Mouse (Mus musculus) cerebellum, postnatal 10 days (tissue): ENCODE measurements around the gene Cdpf1.

ENCODE experiments used
- DNase-seq, 2 experiments: peaks; one replicate each; pipeline ENCODE4 v3.0.0; 2021; ENCODE audit warnings: mixed read lengths in 2 of 2

The Cdpf1 gene

GRCm38 (mm10) chr15:85811535-85812277 lies at the start of gene Cdpf1:
Gene Cdpf1, minus strand, starts transcription at chr15:85811697.
- DNase-seq: peak; percentile 100

- DNase-seq: peak; percentile 94 to 96
Observed at GRCm38 (mm10) chr15:85859490-85860031, 48.1 kb upstream of the Cdpf1 start, which contains the start of gene Gtse1. Gene Gtse1, plus strand, starts transcription at chr15:85859745.

DNA sequence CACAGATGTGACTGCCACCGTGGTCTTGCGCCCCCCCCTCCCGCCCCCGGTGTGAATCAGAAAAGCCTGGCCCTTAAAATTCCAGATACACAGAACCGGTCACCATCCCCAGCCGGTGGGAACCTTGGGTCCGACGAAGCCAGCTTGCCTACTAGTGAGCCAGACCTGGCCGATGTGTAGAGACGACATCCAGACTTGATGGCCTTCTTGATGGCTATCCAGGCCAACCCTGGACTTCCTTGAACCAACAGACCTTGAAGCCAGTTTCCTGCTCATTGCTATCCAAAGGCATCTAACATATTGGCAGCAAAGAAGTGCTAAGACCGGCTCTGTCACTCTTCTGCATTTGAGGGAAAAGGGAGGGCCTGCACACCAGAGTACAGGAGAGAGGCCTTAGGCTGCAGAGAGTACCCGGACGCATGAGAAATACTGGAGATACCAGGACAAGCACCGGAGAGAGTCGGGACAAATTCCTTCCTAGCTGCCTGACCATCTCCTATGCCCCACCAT lies 47.5 kb upstream of the Cdpf1 start:
- peak in 1 of 2 experiments; percentile 41 for DNase-seq

DNA sequence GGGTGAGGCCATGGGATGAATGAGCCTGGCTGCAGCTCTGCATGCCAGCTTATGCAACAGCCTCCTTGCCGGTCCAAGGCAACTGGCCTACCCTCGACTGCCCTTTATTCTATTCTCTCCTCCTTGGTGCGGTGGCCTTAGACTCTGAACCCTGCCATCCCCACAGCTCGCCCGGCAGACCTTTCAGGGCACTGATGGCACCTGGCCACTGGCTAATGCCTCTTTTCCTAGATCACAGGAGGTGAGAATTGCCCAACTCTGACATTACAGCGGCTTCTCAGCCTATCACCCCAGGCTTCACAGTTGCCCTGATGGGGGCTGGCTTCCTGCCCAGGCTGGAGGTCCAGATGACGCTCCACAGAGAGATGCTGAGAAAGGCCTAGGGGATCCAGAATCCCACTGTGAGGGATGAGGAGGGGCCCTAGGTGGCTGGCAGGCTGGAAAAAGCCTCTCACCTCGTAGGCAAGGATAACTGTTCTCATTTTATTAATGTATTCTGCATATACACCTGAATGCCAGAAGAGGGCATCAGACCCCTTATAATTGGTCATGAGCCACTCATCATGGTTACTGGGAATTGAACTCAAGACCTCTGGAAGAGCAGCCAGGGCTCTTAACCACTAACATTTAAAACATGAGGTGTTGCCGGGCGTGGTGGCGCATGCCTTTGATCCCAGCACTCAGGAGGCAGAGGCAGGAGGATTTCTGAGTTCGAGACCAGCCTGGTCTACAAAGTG lies 40.3 kb upstream of the Cdpf1 start:
- DNase-seq: peak; percentile 55 to 67

- DNase-seq: peak; percentile 51 to 58
Observed at GRCm38 (mm10) chr15:85845071-85845470, 33.6 kb upstream of the Cdpf1 start.

DNA sequence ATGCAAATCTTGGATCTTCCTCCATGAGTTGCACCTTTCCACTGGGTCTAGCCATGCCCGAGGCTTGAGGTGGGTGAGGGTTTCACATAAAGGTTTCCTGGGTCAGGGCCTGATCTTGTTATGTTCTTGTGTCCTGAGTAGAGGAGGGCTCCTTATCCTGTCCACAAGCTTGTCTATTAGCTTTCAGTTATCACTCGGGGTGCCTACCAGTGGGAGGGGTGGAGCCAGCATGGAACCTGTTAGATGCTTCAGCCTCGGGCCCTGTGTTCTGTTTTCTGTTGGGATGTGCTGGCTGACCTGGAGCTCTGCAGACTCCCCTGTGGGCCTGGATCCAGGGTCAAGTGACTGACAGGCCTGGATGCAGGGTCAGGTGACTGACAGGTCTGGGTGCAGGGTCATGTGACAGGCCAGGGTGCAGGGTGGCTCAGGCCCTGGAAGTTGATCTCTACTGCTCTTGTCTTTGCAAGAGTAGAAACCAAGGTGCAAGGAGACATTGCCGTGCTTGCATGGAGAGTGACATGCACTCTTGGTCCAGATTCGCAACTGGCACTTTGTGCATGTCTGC lies 30.4 kb upstream of the Cdpf1 start:
- DNase-seq: no peak

DNA sequence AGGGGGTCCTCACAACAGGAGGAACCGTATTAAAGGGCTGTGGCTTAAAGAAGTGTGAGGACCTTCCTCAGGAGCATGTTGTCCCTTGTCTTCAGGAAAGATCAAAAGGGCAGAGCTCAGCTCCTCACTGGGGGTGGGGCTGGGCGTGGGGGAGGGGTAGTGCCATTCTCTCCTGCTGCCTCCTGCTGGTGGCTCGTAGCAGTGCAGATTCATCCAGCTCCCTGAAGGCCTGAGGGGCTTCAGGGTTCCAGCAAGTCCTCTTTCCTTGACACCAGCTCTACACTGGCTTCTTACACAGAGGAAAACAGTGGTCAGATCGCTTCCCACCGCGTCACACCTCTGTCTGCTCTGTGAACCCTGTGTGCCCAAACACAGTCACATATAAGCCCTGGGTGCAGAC lies 29.5 kb upstream of the Cdpf1 start:
- peak; percentile 56 to 68 for DNase-seq

DNA sequence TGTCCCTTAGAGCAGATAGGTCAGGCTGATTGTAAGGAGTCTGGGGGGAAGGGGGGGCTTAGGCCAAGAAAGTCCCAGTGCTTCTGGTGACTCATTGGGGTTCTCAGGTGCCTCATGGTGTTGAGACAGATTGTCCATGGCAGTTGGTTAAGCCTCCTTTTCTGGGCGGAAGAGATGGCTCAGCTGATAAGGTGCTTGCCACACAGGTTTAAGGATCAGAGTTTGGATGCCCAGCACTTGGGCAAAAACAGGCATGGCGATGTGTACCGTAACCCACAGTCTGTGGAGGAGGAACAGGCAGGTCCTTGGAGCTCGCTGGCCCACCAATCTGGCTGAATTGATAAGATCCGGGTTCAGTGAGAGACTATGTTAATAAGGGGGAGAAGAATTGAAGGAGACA lies 25.4 kb upstream of the Cdpf1 start:
- no peak for DNase-seq

GRCm38 (mm10) chr15:85835335-85835734 lies 23.8 kb upstream of the Cdpf1 start:
- peak; percentile 11 to 33 for DNase-seq

DNA sequence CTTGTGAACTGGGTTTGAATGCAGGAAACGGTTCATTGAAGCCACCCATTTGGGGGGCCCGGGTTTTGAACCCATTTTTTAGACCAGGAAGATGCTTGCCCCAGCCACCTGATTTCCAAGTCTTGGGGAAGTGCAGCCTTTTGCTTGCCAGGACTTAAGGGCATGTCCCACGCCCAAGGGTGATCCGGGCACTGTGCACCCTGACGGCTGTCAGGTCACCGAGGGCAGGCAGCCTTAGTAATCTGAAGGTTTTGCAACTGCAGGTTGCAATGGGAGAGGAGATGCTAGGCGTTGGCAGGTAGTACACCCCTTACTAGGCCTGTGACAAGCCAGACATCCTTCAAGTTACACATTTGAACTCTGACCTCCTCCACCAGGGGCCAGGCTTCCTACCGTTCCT lies 21.1 kb upstream of the Cdpf1 start:
- DNase-seq: peak in 1 of 2 experiments; percentile 11

DNA sequence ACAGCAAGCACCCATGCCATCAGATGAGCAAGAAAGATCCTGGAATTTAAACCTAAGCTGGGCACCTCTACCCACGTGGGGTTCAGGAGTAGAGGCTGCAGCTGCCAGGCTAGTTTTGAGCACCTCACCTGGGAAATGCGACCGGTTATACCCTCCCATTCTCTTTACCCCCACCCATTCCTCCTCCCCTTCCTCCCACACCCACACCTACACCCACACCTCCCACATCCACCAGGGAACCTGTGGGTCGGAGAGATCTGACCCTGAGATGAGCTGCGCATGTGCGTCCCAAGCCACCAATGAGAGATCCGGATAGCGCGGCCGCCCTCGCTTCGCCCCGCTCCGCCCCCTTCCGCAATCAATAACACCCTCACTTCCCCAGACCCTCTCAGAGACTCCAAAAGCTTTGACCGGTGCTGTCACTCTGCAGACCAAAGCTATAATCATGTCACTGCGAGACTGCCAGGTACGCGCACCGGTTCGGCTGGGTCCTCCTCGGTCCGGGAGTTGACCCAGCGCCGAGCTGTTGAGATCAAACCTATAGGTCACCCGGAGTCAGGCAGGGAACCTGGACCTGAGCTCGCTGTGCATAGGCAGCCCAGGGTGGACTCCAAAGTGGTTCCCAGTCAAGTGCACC lies 20.6 kb upstream of the Cdpf1 start, which contains the start of gene Ttc38:
Gene Ttc38, plus strand, starts transcription at position 353 of the 637 bp plus-strand sequence.
- peak; percentile 88 to 92 for DNase-seq

DNA sequence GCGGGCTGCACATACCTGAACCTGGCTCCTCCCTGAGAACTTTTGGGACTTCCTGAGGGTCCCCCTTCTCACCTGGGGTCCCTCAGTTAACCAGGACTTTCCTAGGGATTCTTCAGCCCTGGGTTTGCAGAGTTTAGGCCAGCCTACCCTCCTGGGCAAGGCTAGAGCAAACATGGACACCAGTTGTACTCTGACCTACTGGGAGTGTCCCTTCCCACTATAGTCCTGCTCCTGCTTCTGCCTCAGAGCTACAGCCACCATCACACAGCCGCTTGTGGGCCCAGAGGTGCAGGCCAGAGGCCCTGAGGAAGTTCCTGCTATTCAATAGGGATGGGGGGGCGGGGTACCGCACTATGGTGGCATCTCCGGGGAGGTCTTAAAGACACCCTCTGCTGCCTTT lies 18.0 kb upstream of the Cdpf1 start:
- DNase-seq: no peak

- no peak for DNase-seq
Observed at GRCm38 (mm10) chr15:85828071-85828470, 16.6 kb upstream of the Cdpf1 start.

GRCm38 (mm10) chr15:85826676-85827075 lies 15.2 kb upstream of the Cdpf1 start:
- no peak for DNase-seq

- DNase-seq: peak in 1 of 2 experiments; percentile 45
Observed at GRCm38 (mm10) chr15:85822011-85822359, 10.5 kb upstream of the Cdpf1 start.

GRCm38 (mm10) chr15:85821203-85822010 lies 9.9 kb upstream of the Cdpf1 start, which contains the start of gene Pkdrej:
Gene Pkdrej, minus strand, starts transcription at chr15:85821734.
- DNase-seq: peak; percentile 58 to 60

- no peak for DNase-seq
Observed at GRCm38 (mm10) chr15:85813428-85813827, 1.9 kb upstream of the Cdpf1 start.

DNA sequence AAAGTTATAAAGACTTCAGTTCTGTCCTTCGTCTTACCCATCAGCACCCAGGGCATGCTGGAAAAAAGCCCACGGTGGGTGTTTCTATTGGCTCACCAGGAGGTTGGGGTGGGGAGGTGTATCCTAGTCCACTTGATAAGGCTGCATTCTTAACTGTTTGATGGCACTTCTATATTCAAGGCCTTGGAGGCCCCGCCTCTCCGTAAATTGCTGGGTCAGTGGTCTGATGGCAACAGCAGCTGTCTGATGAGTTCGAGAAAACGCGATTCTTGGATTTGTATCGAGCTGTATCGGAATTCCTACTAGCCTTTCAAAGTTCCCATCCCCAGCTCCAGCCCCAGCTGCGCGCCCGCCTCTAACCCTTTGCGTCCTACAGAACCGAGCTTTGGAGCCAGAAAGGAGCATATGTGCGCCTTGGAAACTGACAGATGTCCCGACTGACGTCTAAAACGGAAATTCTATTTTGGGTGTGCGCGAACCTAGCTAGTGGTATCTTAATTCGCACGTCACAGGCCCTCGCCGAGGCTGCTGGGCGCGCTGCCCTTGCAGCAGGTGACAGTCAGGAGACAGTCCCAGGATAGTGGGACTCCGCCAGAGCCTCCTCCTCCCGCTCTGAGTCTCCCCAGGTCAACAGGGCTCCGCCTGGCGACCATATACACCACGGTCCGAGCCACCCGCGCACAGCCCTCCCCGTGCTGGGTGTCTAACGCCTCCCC lies 533 bp downstream of the Cdpf1 start:
- DNase-seq: peak; percentile 87 to 88

GRCm38 (mm10) chr15:85810462-85810805 lies 1.1 kb downstream of the Cdpf1 start:
- no peak for DNase-seq

DNA sequence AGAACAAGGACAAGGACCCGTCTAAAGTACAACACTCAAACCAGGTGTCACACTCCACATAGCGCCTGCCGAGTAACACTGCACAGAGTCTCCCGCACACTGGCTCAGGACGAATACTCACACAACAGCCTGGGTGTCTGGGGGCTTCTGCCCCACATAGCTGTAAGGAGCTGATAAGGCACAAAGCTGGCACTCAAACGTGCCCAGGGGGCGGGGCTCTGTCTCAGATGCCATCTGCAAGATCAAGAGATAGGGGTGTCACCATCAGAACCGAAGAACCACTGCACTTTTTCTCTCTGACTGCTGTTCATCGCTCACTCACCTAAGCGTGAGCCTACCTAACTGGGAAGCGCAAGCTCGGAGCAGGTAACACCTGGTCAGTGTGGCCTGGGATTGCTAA lies 2.4 kb downstream of the Cdpf1 start:
- peak in 1 of 2 experiments; percentile 21 for DNase-seq

DNA sequence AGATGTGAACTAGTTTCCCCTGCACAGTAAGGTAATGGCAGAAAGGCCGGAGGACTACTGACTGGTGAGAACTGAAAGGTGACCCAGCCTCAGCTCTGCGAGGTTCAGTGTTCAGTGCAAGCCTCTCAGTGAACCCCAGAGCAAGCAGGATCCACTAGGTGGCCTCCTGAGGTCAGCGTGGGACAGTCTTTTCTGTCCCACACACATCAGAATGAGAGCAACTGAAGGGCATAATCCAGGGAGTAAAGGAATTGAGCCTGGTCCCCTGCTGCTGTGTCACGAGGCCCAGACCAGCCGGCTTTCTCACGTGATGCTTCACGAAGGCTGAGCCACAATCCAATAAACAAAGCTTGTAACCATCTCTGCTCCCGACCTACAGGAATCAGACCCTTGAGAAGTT lies 3.1 kb downstream of the Cdpf1 start:
- no peak for DNase-seq
